Mouse (Mus musculus) thymus, postnatal 4 days (tissue): ENCODE data around the gene Agpat2.

Source experiments
- DNase-seq: peaks from one replicate; pipeline ENCODE4 v3.0.0; 2021

Gene Agpat2

DNA sequence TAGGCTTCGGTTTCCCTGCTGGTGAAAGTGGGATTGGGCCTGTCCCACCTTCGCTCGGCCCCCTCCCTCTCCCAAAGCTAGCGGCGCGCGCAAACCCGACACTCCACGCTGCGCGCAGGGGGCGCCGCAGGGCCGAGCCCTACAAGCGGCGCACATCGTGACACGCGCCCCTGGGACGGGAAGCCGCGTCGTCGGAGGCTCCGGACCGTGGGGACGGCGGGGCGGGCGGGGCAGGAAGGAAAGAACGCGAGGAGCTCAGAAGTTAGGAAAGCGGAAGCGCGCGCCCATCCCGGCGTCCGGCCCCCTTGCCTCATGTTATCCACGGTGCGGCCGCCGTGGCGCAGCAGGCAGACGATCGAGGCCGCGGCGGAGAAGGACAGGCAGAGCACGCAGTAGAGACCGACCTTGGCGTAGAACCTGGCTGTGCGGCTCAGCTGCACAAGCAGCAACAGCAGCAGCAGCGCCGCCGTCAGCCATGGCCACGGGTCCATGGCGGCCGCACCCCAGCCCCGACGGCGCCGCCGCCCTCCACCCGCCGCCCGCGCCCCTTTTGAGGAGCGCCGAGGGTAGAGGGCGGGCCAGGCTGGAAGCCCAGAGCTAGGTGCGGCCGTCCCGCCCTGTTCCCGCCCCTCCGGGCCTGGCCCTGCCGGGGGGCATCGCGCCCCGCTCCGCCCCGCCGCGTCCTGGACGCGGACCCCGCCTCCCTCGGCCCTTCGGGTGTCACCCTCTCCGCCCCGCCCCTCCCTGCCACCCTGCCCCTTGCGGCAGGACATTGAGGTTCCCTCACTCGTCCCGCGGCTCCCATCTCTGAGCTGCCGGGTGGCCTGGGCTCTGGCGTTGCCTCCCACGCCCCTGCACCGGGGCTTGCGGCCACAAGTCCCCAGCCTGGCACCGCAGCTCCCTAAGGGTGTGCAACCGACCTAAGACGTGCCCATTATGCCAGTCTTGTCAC lies at the start of gene Agpat2:
Gene Agpat2 (minus strand): TSS at position 698 of the 952 bp plus-strand sequence.
- DNase-seq = peak; percentile 88

DNA sequence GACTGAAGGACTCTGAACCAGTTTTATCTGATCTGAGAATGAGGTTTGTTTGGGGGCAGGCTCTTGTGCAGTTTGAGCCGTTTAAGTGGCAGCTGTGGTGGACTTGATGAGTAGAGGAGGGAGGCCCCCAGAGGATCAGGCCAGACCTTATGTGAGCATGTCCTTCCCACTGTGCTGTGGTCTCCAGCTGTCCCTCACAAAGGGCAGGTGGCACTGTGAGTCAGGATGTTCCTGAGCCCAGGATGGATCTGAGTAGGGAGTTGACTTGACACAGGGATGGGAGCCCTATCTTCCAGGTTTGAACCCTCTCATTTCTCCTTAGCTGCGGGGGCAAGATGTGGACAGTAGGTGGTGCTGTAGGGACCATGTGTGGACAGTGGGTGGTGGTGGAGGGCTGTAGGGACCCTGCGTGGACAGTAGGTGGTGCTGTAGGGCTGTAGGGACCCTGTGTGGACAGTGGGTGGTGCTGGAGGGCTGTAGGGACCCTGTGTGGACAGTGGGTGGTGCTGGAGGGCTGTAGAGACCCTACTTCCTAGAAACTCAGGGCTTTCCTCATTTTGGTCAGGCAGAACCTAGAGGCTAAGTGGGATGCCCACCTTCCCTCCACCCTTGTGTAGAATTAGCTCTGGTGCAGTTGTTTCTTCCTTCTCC lies 42.6 kb upstream of the Agpat2 start:
- peak; percentile 82 for DNase-seq

DNA sequence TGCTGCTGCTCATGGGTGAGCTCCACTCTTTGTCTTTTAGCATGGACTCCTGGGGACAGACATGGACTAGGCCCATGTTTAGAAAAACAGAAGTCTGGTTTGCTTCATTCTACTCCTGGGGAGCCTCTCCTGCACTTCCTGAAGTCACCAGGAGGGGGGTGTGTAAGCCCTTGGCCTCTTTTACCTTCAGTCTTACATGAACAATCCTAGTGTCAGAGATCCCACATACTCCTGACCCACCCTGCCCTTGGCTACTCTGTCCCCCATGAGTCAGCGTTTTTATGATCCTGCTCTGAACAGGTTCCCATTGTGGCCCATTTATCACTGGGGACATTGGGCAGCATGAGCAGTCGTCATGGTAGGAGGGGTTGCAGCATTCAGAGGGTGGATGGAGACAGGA lies 39.7 kb upstream of the Agpat2 start:
- peak; percentile 81 for DNase-seq

DNA sequence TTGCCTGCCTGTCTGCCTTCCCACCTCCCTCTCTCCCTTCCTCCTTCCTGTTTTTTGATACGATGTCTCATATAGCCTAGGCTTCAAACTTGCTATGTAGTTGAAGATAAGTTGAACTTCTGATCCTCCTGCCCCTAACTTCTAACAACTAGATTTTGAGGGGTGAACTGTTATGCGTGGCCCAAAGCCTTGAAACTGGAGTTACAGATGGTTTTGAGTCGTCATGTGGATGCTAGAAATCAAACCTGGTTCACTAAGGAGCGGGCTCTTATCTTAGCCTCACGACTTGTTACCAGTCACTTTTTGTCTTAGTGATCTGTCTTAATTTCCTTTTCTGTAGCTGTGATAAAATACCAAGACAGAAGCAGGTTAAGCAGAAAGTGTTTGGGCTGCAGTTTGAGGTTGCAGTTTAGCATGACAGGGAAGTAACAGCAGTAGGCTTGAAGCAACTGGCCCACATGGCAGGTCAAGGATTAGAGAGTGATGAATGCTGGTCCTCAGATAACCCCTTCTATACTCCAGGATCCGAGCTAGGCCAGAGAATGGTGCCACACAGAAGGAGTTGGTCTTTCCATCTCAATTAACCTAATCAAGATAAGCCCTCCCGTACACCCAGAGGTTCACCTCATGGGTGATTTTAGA lies 36.9 kb upstream of the Agpat2 start:
- DNase-seq = no peak

DNA sequence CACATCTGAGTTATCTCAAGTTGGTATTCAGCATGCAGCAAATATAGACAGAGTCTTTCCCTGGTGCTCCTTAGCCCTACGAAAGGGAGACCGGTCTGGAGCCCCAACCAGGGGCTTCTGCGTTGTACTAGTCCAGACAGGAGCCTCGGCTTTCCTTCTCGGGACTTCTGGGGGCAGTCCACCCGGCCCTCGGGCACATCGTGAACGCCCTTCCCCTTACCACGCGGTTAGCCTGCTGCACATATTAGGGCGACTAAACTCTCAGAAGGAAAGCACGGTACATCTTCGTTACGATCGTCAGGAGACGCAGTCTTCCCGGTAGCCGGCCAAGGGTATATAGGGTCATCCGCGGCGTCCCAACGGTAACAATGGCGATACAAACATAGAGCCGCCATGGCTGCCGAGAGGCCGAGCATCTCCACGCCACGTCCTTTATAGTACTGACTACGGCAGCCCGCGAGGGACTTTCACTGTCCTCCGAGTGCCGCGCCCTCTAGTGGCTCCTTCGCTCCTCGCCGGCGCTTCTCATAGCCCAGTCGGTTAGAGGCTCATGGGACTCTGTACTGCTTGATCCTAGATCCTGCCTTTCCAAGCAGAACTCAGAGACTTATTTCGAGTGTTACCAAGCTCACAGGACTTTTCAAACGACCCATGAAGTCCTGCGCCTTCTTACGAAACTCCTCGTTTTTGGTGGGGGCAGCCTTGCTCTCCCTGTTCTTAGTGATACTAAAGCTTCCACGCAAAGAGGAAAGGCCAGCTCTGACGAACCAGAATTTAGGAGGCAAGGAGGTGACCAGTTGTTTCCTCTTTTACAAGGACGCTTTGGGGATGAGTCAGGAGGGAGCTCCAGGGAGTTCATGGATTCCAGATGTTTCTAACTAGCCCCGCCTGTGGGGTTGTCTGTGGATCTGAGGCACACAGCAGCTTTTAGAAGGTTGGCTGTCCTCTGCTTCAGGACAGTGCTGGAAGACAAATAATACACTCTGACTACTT lies 35.9 kb upstream of the Agpat2 start:
- DNase-seq = peak; percentile 99

DNA sequence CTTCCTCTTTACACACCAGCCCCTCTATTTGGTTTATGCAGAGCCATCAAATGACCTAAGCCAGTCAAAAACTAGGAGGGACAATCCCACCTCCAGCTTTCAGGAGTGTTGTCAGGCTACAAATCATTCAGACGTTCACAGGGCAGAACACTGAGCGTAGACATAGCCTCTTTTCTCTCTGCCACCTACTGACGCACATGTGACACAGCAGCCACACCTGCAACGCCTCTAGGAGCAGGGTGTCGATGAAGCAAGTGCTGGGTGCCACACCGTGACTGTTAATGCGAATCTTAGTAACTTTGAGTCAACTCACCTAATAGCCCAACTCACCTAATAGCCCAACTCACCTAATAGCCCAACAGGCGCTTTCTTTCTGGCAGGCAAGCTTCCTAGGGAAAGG lies 34.9 kb upstream of the Agpat2 start:
- DNase-seq = peak; percentile 78

DNA sequence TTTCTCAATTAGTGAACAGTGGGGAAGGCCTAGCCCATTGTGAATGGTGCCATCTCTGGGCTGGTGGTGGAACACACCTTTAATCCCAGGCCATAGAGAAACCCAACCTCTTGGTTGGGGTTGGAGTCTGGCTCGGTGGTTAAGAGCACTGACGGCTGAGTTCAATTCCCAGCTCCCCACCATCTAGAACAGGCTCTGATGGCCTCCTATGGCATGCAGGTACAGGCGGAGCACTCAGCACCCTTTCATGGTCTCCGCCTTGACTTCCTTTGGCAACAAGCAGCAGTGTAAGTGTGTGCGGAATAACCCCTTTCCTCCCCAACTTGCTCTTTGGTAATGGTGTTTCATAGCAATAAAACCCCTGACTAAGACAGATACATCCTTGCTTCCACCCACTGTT lies 34.4 kb upstream of the Agpat2 start:
- DNase-seq = no peak

DNA sequence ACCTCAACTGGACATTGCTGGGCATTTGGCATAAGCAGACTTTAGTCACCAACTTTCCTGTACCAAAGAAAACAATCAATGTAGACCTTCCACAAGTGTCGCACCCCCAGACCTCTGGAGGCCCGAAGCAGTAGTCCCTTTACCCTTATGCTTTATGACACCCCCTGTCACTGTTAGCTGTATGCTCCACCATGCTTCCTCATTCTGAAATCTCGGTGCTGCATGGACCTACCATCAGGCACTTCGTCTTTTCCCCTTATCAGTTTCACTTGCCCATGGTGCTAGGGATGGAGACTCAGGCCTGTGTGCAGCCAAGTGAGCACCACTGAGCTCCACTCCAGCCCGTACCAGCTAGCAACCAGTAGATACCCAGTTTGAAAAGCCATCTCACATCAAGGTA lies 33.8 kb upstream of the Agpat2 start:
- DNase-seq = no peak

DNA sequence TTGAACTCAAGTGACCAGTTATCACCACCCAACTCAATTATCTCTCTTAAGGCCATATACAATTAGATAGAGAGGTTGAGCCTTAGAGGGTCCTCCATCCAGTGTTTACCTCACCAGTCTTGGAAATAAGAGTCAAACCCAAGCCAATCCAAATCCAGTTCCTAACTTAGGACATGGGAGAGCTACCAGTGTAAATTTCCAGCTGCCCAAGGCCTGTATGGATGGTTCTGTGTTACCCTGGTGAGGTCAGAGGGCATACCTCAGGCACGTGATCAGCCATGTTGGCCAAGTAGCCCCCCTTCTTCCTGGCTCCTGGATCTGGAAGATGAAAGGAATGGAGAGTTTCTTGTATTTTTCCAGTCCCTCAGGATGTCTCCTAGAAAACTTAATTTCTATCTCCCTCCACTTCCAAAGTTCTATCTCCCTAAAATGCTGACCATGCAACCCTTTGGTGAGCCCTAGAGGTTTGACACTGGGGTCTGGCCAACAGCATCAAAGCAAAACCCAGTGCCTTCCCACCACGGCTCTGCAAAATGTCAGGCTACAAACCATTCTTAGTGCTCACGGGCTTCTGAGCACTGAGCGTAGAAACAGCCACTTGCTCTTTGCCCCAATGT lies 33.2 kb upstream of the Agpat2 start:
- DNase-seq = no peak

DNA sequence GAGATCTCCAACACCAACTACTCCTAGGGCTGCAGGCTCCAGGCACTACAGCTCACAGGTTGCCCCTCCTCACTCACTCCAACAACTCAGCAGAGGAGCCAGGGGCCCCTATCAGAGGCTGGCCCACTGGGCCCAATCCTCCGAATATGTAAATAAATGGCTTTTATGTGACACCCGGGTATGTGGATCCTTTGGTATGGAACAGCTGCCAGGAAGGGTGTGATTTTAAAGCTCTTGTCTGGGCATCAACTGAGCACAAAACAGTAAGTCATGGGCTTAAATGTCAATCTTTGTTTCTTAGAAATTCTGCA lies 32.1 kb upstream of the Agpat2 start:
- no peak for DNase-seq

DNA sequence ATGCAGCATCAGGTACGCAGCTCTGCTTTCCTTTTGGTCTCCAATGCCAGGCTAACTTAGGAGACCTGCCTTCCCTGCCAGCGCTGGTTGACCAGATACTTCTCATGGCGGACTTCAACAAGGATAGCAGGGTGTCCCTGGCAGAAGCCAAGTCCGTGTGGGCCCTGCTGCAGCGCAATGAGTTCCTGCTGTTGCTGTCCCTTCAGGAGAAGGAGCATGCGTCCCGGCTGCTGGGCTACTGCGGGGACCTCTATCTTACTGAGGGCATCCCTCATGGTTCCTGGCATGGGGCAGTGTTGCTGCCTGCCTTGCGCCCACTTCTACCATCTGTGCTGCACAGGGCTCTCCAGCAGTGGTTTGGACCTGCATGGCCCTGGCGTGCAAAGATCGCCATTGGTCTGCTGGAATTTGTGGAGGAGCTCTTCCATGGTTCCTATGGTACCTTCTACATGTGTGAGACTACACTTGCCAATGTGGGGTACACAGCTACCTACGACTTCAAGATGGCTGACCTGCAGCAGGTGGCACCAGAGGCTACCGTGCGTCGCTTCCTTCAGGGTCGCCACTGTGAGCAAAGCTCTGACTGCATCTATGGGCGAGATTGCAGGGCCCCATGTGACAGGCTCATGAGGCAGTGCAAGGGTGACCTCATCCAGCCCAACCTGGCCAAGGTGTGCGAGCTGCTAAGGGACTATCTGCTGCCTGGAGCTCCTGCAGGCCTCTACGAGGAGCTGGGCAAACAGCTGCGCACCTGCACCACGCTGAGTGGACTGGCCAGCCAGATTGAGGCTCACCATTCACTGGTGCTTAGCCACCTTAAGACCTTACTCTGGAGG lies 31.5 kb upstream of the Agpat2 start:
- DNase-seq = no peak

DNA sequence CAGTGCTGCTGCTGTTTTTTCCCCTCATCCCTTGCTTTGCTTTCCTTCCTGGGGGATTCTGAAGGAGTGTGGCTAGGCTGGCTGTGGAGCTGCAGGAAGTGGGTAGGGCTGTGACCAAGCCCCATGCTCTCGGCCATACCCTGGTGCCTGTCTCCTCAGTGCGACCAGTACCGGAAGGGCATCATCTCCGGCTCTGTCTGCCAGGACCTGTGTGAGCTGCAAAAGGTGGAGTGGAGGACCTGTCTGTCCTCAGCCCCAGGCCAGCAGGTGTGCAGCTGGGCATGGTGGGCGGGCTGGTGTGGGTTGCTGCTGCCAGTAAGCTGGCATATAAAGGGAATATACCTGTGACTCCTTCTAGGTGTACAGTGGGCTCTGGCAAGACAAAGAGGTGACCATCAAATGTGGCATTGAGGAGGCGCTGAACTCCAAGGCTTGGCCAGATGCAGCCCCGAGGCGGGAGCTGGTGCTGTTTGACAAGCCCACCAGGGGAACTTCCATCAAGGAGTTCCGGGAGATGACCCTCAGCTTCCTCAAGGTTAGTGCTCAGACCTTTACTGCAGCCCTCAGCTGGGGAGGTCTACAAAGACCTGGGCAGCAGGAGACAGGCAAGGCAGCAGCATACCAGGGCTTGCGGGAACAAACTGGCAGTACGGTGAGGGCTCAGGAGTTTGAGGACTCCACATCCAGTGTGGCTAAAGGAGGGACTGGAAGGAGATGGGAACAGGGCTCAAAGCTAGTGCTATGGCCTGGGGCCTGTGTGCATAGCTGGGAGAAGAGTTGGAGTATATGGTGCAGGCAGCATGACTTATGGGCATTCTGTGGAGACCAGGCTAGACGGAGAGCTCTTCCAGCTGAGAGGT lies 30.6 kb upstream of the Agpat2 start:
- no peak for DNase-seq

DNA sequence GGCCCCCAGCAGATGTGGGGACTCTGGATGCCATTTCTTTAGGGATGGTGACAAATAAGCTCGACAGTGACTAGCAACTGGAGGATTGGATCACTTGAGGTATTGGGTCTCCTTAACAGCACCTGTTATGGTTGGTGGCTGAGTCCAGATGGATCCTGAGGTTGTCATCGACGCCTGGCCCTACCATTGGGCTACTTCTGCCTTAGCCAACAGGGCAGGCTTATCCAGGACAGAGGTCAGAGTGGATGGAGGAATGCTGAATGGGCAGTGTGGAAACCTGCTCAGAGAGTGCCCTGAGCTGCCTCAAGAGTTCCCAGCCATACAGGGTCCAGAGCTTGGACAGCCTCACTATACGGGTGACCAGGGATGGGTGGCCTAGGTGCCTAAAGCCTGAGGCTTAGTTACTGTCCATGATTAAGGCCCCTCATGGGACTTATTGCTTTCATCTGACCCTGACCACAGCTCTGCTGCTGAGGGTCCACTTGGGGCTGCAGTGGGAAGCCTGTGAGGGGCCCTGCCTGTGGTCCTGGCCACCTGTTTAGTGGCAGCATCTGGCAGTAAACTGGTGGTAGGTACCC lies 29.8 kb upstream of the Agpat2 start:
- no peak for DNase-seq

DNA sequence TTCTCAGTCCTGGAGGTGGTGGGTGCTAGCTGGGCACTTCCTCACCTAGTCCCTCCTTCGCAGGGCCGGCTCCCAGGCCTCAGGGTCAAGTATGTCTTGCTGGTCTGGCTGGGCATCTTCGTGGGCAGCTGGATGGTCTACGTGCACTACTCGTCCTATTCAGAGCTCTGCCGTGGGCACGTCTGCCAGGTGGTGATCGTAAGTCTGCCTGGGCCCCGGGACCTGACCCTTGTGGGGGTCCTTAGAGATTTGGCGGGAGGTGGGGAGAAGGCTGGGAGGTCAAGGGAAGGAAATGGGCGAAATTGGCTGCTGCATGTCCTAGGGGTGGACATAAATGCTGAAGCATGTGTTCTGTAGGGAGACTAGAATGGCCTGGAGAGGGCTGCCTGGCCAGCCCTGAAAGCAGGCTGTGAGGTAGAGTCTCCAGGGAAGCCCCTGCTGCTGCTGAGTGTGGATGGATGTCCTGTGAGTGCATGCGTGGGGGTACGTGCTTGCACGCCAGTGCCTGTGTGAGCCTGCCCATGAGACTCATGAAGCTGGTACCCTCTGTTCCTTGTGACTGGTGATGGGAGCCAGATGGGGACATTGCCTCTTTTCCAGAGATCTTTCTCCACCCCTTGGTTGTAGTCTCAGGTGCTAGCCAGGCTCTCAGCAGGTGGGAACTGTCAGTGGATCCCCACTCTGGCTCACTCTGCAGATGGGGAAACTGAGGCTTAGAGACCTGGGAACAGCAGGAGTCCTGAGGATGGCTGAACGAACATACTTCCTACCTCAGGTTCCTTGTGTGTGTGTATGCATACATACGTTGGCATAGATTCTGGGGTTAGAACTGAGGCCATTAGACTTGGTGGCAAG lies 28.6 kb upstream of the Agpat2 start:
- DNase-seq = no peak

DNA sequence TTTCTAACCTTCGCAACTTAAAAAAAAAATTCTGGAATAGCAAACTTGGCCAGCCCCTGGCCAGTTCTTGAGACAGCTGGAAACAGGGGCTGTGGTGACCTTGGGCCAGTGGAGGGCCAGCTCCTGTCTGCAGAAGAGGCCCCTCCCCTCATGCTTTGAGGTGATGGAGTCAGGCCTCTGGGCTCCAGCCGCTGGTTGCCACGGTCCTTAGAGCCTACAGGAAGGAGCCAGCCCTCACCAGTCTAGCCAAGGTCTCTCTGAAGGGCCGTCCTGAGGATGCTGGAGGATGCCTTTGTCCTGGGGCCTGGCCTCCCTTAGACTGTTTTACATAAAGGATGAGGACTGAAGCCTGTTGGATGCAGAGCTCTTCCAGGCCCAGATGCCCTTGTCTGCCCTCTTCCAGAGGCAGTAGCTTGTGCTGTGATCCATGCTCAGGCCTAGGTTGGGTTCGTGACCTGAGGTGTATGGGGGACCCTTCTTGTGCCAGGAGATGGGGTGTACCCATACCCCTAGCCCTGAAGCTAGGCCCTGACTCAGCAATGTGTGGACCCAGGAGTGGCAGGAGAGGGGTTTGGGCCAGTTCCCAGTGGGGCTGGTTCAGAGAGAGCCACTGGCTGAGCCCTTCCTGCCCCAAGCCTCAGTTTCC lies 24.7 kb upstream of the Agpat2 start:
- no peak for DNase-seq

DNA sequence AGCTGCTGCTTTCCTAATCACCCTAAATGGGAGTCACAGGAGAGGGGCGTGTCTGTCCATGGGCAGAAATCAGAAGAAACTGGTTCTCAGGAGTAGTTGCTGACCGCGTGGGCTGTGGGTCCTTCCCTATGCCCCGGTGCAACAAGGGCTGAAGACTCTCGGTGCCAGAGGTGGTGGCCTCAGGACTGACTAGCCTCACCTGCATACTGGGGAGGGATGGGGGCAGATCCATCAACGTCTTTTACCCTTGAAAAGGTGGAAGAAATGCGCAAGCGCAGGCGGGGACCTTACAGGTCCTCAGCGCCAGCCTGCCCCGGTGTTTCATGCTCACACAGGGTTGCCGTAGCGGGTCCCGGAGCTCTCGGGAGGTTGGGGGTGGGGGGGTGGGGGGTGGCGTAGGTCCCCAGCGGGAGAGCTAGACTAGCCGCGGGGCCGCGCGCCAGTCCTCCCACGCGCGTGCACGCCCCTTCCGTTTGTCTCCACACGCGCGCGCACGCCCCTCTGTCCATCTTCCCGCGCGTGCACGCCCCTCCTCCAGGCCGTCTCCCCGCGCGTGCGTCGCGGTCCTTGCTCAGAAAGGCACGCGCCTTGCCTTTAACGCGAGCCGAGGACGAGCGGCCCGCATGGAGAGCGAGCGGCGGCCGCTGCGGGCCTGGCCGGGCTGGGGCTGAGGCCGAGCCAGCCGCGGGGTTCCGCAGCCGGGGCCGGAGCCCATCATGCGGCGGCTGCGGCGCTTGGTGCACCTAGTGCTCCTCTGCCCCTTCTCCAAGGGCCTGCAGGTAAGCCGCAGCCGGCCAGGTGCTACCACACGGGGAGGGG lies 23.9 kb upstream of the Agpat2 start, which contains the start of gene Fam69b:
Gene Fam69b (plus strand): TSS at position 537 of the 819 bp plus-strand sequence.
- DNase-seq = peak; percentile 89

DNA sequence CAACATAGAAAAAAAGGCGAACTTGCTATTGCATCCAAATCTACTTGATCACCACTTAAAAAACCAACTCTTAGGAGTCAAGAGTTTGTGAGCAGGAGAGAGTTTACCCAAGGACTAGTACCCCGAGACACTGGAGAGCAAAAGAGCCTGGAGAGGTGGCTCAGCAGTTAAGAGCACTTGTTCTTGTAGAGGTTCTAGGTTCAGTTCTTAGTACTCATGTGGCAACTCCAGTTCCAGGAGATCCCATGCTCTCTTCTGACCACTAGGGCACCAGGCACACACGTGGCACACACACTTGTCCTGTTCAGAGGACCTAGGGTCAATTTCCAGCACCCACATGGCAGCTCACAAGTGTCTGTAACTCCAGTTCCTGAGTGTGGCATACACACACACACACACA lies 21.9 kb upstream of the Agpat2 start:
- no peak for DNase-seq
